Mouse (Mus musculus) thymus, postnatal 10 days (tissue): ENCODE measurements around the gene Tomm20.
"Not testable (repeated sequence)": the region's sequence is repeated elsewhere in the genome, so short reads cannot be mapped to it uniquely, and the experiment has no call there.

Experiments used
- DNase-seq, 2 experiments: peaks; one replicate each; pipeline ENCODE4 v3.0.0; 2021; ENCODE audit warnings: low spot score in 2 of 2

Tomm20 gene

DNA sequence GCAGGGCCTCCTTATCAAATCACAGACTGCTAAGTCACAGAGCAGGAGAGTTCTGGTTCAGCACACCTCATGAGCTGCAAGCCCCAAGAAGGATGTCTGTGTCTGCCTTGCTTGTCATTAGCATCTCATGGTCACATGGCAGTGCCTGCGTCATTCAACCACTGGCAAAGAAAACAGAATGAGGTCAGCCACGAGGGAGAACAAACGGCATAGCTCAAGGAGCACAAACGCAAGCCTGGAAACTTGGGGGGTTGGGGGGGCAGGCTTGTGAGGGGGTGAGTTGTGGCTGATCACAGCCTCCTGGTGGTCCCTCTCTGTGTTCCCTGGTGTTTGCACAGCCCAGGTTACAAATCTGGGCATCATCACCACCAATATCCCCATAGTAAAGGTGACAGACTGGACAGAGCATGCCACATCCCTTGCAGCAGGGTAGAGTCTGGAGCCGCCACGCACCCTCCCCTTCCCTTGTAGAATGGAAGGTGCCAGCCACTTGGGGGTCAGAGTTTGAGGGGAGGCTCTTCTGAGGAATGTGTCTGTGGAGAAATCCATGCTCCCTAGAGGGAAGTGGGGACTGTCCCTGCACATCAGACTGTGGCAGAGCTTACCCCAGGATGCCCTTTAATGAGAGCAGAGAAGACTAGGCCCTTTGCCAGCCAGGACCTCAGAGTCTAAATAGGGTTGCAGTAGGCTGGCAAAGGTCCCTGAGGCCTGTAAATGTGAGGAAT is 61.3 kb downstream of the Tomm20 start:
- DNase-seq: no peak

DNA sequence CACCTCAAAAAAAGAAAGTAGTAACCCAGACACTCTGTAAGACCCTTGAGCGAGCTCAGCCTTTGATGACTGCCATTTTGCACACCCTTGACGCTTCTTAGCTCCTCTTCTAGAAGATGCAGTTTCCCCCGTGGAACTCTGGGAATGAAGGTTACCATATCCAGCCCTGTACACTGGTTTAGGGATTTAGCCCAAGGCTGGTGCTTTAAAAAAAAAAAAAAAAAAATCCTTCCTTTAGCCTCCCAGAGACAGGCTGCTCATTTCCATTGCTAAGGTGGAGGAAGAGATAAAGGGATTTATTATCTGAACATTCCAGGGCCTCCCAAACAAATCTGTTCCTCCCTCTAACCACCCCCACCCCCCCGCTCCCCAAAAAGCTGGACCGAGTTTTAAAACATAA is 61.9 kb downstream of the Tomm20 start:
- no peak for DNase-seq

DNA sequence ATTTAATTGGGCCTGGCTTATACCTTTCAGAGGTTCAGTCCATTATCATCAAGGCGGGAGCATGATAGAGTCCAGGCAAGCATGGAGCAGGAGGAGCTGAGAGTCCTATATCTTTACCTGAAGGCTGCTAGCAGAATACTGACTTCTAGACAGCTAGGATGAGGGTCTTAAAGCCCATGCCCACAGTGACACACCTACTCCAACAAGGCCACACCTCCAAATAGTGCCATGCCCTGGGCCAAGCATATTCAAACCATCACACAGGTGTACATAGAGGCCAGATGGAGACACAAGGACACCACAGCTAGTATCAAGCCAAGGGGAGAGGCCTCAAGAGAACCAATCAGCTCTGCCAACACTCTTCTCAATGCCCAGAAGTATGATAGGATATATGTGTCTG is 63.1 kb downstream of the Tomm20 start:
- DNase-seq: not testable (repeated sequence)

DNA sequence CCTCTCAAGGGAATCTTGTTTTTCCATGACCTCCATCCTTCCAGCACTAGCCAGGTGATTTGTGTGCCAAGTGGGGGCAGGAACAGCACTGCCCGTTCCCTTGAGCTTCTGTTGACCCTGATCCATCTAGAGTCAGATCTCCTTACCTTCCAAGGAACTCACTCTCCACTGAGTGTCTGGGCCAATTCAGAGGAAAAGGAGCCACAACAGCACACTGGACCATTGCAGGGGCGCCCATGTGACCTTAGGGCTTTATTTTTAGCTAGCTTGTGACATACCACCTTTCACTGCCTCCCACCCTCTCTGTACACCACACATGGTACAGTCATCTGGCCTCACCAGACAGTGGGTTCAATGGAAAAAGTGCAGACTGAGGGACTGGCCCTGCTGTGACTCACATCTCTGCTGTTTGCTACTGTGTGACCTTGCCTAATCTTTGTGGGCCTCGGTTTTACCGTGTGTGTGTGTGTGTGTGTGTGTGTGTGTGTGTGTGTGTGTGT is 64.0 kb downstream of the Tomm20 start:
- DNase-seq: no peak
